Mouse (Mus musculus) kidney, embryonic 14.5 days (tissue): ENCODE measurements at regions not wholly inside any gene's neighbourhood (a gene's known extent, or its start where the extent isn't known, plus 50 kb on each side); places are given as distances from the start of the nearest gene placed in this dataset.

Experiments
- ATAC-seq: fragments of 200-750 bp; cut with Nextera tagmentation; 2 replicates; pipeline ENCODE4 v1.8.0; 2017; ENCODE audit warnings: moderate number of reproducible peaks, mild to moderate bottlenecking, moderate TSS enrichment, moderate library complexity; ENCODE audit not compliant: low FRiP score, low TSS enrichment
- H3K27ac ChIP-seq: fragments of 300-500 bp; sonication (generic); 2 replicates; pipeline ENCODE4 v1.5.1; 2014; ENCODE audit warnings: low read depth, mild to moderate bottlenecking, low read length, moderate library complexity, mixed read lengths
- H3K27me3 ChIP-seq: fragments of 300-500 bp; sonication (generic); 2 replicates; pipeline ENCODE4 v1.6.1; 2014; ENCODE audit warnings: mild to moderate bottlenecking, low read length; ENCODE audit not compliant: control insufficient read depth, insufficient read depth
- H3K36me3 ChIP-seq: fragments of 300-500 bp; sonication (generic); 2 replicates; pipeline ENCODE4 v1.6.1; 2014; ENCODE audit warnings: low read length, mixed read lengths; ENCODE audit not compliant: control insufficient read depth, insufficient read depth
- H3K4me1 ChIP-seq: fragments of 300-500 bp; sonication (generic); 2 replicates; pipeline ENCODE4 v1.6.1; 2014; ENCODE audit warnings: low read length, mixed read lengths; ENCODE audit not compliant: control insufficient read depth, insufficient read depth
- H3K4me2 ChIP-seq: fragments of 300-500 bp; sonication (generic); replicated peaks from 2 replicates; pipeline ENCODE4 v1.6.1; 2014; ENCODE audit warnings: low read depth, mild to moderate bottlenecking, low read length
- H3K4me3 ChIP-seq: fragments of 300-500 bp; sonication (generic); 2 replicates; pipeline ENCODE4 v1.5.1; 2014; ENCODE audit warnings: mild to moderate bottlenecking, low read length
- H3K9ac ChIP-seq: fragments of 300-500 bp; sonication (generic); 2 replicates; pipeline ENCODE4 v1.6.1; 2014; ENCODE audit warnings: low read depth, mild to moderate bottlenecking, low read length, moderate library complexity
- H3K9me3 ChIP-seq: fragments of 300-500 bp; sonication (generic); 2 replicates; pipeline ENCODE4 v1.6.1; 2016; ENCODE audit warnings: low read length; ENCODE audit not compliant: control insufficient read depth
- WGBS: fragments of 180-500 bp; shearing (Covaris S2); extraction: QIAGEN DNeasy Blood & Tissue Kit; methylation state at CpG from one replicate; pipeline ENCODE4 v1.1.7; 2014; 5-methylcytosine and 5-hydroxymethylcytosine counted together

GRCm38 (mm10) chr4:105945921-105946320, 156.3 kb downstream of the Gm12728 start:
- H3K4me3 ChIP-seq, result no peak overlapping the region
- H3K27ac ChIP-seq, result no peak overlapping the region
- H3K27me3 ChIP-seq, result peaks cover 2% of the 10 kb centered on the region; the same call in 1 of the 2 replicates
- no peaks in the 10 kb centered on the region for H3K4me1 ChIP-seq
- H3K36me3 ChIP-seq, result no peaks in the 10 kb centered on the region
- no peaks in the 10 kb centered on the region for H3K9me3 ChIP-seq
- 88% methylated on average over 1 of the region's 1 CpGs for WGBS
- no peak overlapping the region for H3K4me2 ChIP-seq
- no peak overlapping the region for H3K9ac ChIP-seq
- ATAC-seq, result no peak

- Histone ChIP-seq H3K4me1 (no peaks in the 10 kb centered on the region), H3K27ac (no peak overlapping the region), H3K9ac (no peak overlapping the region), H3K9me3 (no peaks in the 10 kb centered on the region), H3K4me2 (no peak overlapping the region), H3K4me3 (no peak overlapping the region), H3K27me3 (peaks cover 2% of the 10 kb centered on the region; the same call in 1 of the 2 replicates), H3K36me3 (no peaks in the 10 kb centered on the region)
- ATAC-seq, result no peak
- 76% methylated on average over 5 of the region's 5 CpGs for WGBS
Measured at GRCm38 (mm10) chr4:105948326-105948725, 158.7 kb downstream of the Gm12728 start.

GRCm38 (mm10) chr4:105952406-105952805, 162.7 kb downstream of the Gm12728 start:
- Histone ChIP-seq H3K9ac (no peak overlapping the region), H3K9me3 (no peaks in the 10 kb centered on the region), H3K27me3 (no peaks in the 10 kb centered on the region), H3K36me3 (no peaks in the 10 kb centered on the region), H3K4me3 (no peak overlapping the region), H3K4me2 (no peak overlapping the region), H3K4me1 (no peaks in the 10 kb centered on the region), H3K27ac (no peak overlapping the region)
- WGBS, result 70% methylated on average over 3 of the region's 3 CpGs
- no peak for ATAC-seq

- 74% methylated on average over 2 of the region's 2 CpGs for whole genome bisulfite sequencing
- ATAC-seq, result no peak
- 0 out of 2 replicates have a peak, but pooled peaks cover 5% of the 10 kb centered on the region for H3K4me1 ChIP-seq
Measured at GRCm38 (mm10) chr4:105956516-105956915, 166.8 kb downstream of the Gm12728 start.

GRCm38 (mm10) chr4:105958331-105958730, 168.7 kb downstream of the Gm12728 start:
- Histone ChIP-seq H3K27me3 (no peaks in the 10 kb centered on the region), H3K9me3 (no peaks in the 10 kb centered on the region), H3K36me3 (no peaks in the 10 kb centered on the region), H3K9ac (no peak overlapping the region), H3K4me1 (0 out of 2 replicates have a peak, but pooled peaks cover 5% of the 10 kb centered on the region), H3K4me3 (no peak overlapping the region), H3K4me2 (no peak overlapping the region), H3K27ac (no peak overlapping the region)
- ATAC-seq, result no peak
- 26% methylated on average over 5 of the region's 5 CpGs for WGBS

More at GRCm38 (mm10) chr4:105956516-105956915, 166.8 kb downstream of the Gm12728 start:
- H3K9ac ChIP-seq, result no peak overlapping the region
- no peaks in the 10 kb centered on the region for H3K36me3 ChIP-seq
- H3K4me2 ChIP-seq, result no peak overlapping the region
- H3K4me3 ChIP-seq, result no peak overlapping the region
- no peaks in the 10 kb centered on the region for H3K27me3 ChIP-seq
- no peaks in the 10 kb centered on the region for H3K9me3 ChIP-seq
- no peak overlapping the region for H3K27ac ChIP-seq

GRCm38 (mm10) chr4:105961686-105962360, 172.2 kb downstream of the Gm12728 start:
- Histone ChIP-seq H3K4me1 (0 out of 2 replicates have a peak, but pooled peaks cover 5% of the 10 kb centered on the region), H3K9me3 (no peaks in the 10 kb centered on the region), H3K27ac (no peak overlapping the region), H3K4me2 (no peak overlapping the region), H3K9ac (no peak overlapping the region), H3K4me3 (no peak overlapping the region), H3K27me3 (no peaks in the 10 kb centered on the region), H3K36me3 (no peaks in the 10 kb centered on the region)
- WGBS, result 62% methylated on average over 8 of the region's 8 CpGs
- ATAC-seq, result no peak

GRCm38 (mm10) chr4:105962542-105962941, 172.9 kb downstream of the Gm12728 start:
- Histone ChIP-seq H3K27ac (no peak overlapping the region), H3K27me3 (no peaks in the 10 kb centered on the region), H3K4me1 (0 out of 2 replicates have a peak, but pooled peaks cover 5% of the 10 kb centered on the region), H3K4me3 (no peak overlapping the region), H3K9me3 (no peaks in the 10 kb centered on the region), H3K4me2 (no peak overlapping the region), H3K36me3 (no peaks in the 10 kb centered on the region), H3K9ac (no peak overlapping the region)
- 45% methylated on average over 7 of the region's 7 CpGs for WGBS
- ATAC-seq, result no peak

- H3K36me3 ChIP-seq, result no peaks in the 10 kb centered on the region
- H3K9me3 ChIP-seq, result no peaks in the 10 kb centered on the region
- ATAC-seq, result no peak
- no peak overlapping the region for H3K27ac ChIP-seq
- 21% methylated on average over 4 of the region's 4 CpGs for WGBS
- no peak overlapping the region for H3K4me3 ChIP-seq
- H3K4me2 ChIP-seq, result no peak overlapping the region
- H3K4me1 ChIP-seq, result peaks cover 5% of the 10 kb centered on the region
- H3K27me3 ChIP-seq, result no peaks in the 10 kb centered on the region
- H3K9ac ChIP-seq, result no peak overlapping the region
Measured at GRCm38 (mm10) chr4:105968324-105968723, 178.7 kb downstream of the Gm12728 start.

- Histone ChIP-seq H3K9ac (no peak overlapping the region; the same call in 1 of the 2 replicates), H3K4me3 (no peak overlapping the region), H3K27ac (peak overlapping the region; percentile 2; the same call in 1 of the 2 replicates), H3K27me3 (no peaks in the 10 kb centered on the region), H3K9me3 (no peaks in the 10 kb centered on the region), H3K36me3 (no peaks in the 10 kb centered on the region), H3K4me1 (peaks cover 5% of the 10 kb centered on the region), H3K4me2 (no peak overlapping the region)
- ATAC-seq, result peak; percentile 84
- 4% methylated on average over 2 of the region's 2 CpGs for WGBS
Measured at GRCm38 (mm10) chr4:105969628-105970027, 180.0 kb downstream of the Gm12728 start.
